Mouse (Mus musculus) forebrain, embryonic 10.5 days (tissue): ENCODE results near the gene Smap2. TPM values are rescaled to one million over a fixed set of nuclear protein-coding genes. Genes with fewer than 3 reads are reported as not detected.

Source experiments
- DNase-seq: peaks from one replicate; pipeline ENCODE4 v3.0.0-alpha.2; 2017; ENCODE audit warnings: low spot score; ENCODE audit errors: extremely low spot score
- H3K27ac ChIP-seq: fragments of 300-500 bp; sonication (generic); 2 replicates; pipeline ENCODE4 v1.5.1; 2016; ENCODE audit warnings: mild to moderate bottlenecking
- H3K27me3 ChIP-seq: fragments of 300-500 bp; sonication (generic); 2 replicates; pipeline ENCODE4 v1.6.1; 2016; ENCODE audit warnings: mild to moderate bottlenecking; ENCODE audit not compliant: poor library complexity, severe bottlenecking
- H3K36me3 ChIP-seq: fragments of 300-500 bp; sonication (generic); replicated peaks from 2 replicates; pipeline ENCODE4 v1.6.1; 2016; ENCODE audit warnings: mild to moderate bottlenecking, moderate library complexity
- H3K4me1 ChIP-seq: fragments of 300-500 bp; sonication (generic); 2 replicates; pipeline ENCODE4 v1.6.1; 2016
- H3K4me3 ChIP-seq: fragments of 300-500 bp; sonication (generic); 2 replicates; pipeline ENCODE4 v1.5.1; 2016; ENCODE audit warnings: mild to moderate bottlenecking, moderate library complexity
- H3K9me3 ChIP-seq: fragments of 300-500 bp; sonication (generic); 2 replicates; pipeline ENCODE4 v1.6.1; 2016; ENCODE audit warnings: mild to moderate bottlenecking, moderate library complexity
- WGBS: fragments of 180-500 bp; shearing (Covaris S2); methylation state at CpG from one replicate; pipeline ENCODE4 v1.1.7; 2016; 5-methylcytosine and 5-hydroxymethylcytosine counted together
- polyA plus RNA-seq: library from polyadenylated mRNA; unstranded; fragments of >200 nt; fragmentation: Nextera tagmentation; extraction: Ambion mirVana; gene quantifications from 2 replicates; pipeline ENCODE4 v1.2.1, GENCODE M21; 2016

The Smap2 gene
- polyA plus RNA-seq, 1 experiment from 2014 or later = 11.3 TPM

- 87% methylated on average over 2 of the region's 2 CpGs for WGBS
- no peak for DNase-seq
- H3K9me3 ChIP-seq = no peaks in the 10 kb centered on the region
- H3K27ac ChIP-seq = no peak overlapping the region
- no peaks in the 10 kb centered on the region for H3K36me3 ChIP-seq
- no peaks in the 10 kb centered on the region for H3K4me1 ChIP-seq
- peaks cover 5% of the 10 kb centered on the region for H3K27me3 ChIP-seq
- no peak overlapping the region for H3K4me3 ChIP-seq
These were observed 16.0 kb upstream of the Smap2 start for GRCm38 (mm10) chr4:121033006-121033405.

GRCm38 (mm10) chr4:121031440-121031839 lies 14.4 kb upstream of the Smap2 start:
- H3K27me3 ChIP-seq = no peaks in the 10 kb centered on the region
- H3K4me3 ChIP-seq = no peak overlapping the region
- no peak for DNase-seq
- no peak overlapping the region for H3K27ac ChIP-seq
- 61% methylated on average over 4 of the region's 4 CpGs for WGBS
- no peaks in the 10 kb centered on the region for H3K4me1 ChIP-seq
- H3K9me3 ChIP-seq = no peaks in the 10 kb centered on the region
- no peaks in the 10 kb centered on the region for H3K36me3 ChIP-seq

GRCm38 (mm10) chr4:121029632-121030031 lies 12.6 kb upstream of the Smap2 start:
- Histone ChIP-seq H3K9me3 (no peaks in the 10 kb centered on the region), H3K27me3 (no peaks in the 10 kb centered on the region), H3K4me3 (no peak overlapping the region), H3K36me3 (no peaks in the 10 kb centered on the region), H3K4me1 (no peaks in the 10 kb centered on the region), H3K27ac (no peak overlapping the region)
- WGBS = 74% methylated on average over 3 of the region's 3 CpGs
- DNase-seq = no peak

- 28% methylated on average over 14 of the region's 14 CpGs for WGBS
- DNase-seq = peak; percentile 73
- no peaks in the 10 kb centered on the region for H3K4me1 ChIP-seq
- no peaks in the 10 kb centered on the region for H3K27me3 ChIP-seq
- H3K4me3 ChIP-seq = no peak overlapping the region
- no peak overlapping the region for H3K27ac ChIP-seq
- H3K9me3 ChIP-seq = no peaks in the 10 kb centered on the region
- H3K36me3 ChIP-seq = no peaks in the 10 kb centered on the region
These were observed 11.8 kb upstream of the Smap2 start for GRCm38 (mm10) chr4:121028659-121029392.

GRCm38 (mm10) chr4:121028146-121028545 lies 11.1 kb upstream of the Smap2 start:
- no peak for DNase-seq
- Histone ChIP-seq H3K27me3 (no peaks in the 10 kb centered on the region), H3K36me3 (no peaks in the 10 kb centered on the region), H3K4me1 (no peaks in the 10 kb centered on the region), H3K4me3 (no peak overlapping the region), H3K27ac (no peak overlapping the region), H3K9me3 (no peaks in the 10 kb centered on the region)
- WGBS = 79% methylated on average over 1 of the region's 1 CpGs

- Histone ChIP-seq H3K9me3 (no peaks in the 10 kb centered on the region), H3K4me3 (no peak overlapping the region), H3K27ac (no peak overlapping the region), H3K36me3 (no peaks in the 10 kb centered on the region), H3K27me3 (no peaks in the 10 kb centered on the region), H3K4me1 (peaks cover 5% of the 10 kb centered on the region)
- no peak for DNase-seq
- 72% methylated on average over 2 of the region's 2 CpGs for WGBS
These were observed 8.6 kb upstream of the Smap2 start for GRCm38 (mm10) chr4:121025681-121026080.

- Histone ChIP-seq H3K9me3 (no peaks in the 10 kb centered on the region), H3K4me3 (no peak overlapping the region), H3K36me3 (no peaks in the 10 kb centered on the region), H3K4me1 (peaks cover 5% of the 10 kb centered on the region), H3K27me3 (no peaks in the 10 kb centered on the region), H3K27ac (no peak overlapping the region)
- WGBS = 93% methylated on average over 2 of the region's 2 CpGs
- no peak for DNase-seq
These were observed 6.9 kb upstream of the Smap2 start for GRCm38 (mm10) chr4:121023941-121024340.

- Histone ChIP-seq H3K27me3 (no peaks in the 10 kb centered on the region), H3K36me3 (no peaks in the 10 kb centered on the region), H3K4me1 (peaks cover 5% of the 10 kb centered on the region), H3K9me3 (no peaks in the 10 kb centered on the region), H3K4me3 (no peak overlapping the region), H3K27ac (no peak overlapping the region)
- no peak for DNase-seq
- 88% methylated on average over 7 of the region's 7 CpGs for WGBS
These were observed 6.4 kb upstream of the Smap2 start for GRCm38 (mm10) chr4:121023464-121023863.

- 0 out of 2 replicates have a peak overlapping the region, but pooled peaks have one; percentile 30 for H3K27ac ChIP-seq
- H3K4me1 ChIP-seq = peaks cover 11% of the 10 kb centered on the region
- no peaks in the 10 kb centered on the region for H3K9me3 ChIP-seq
- H3K36me3 ChIP-seq = no peaks in the 10 kb centered on the region
- no peak for DNase-seq
- H3K27me3 ChIP-seq = no peaks in the 10 kb centered on the region
- no peak overlapping the region for H3K4me3 ChIP-seq
These were observed 4.9 kb upstream of the Smap2 start for GRCm38 (mm10) chr4:121021911-121022310.

GRCm38 (mm10) chr4:121020040-121020790 lies 3.2 kb upstream of the Smap2 start:
- H3K4me1 ChIP-seq = peaks cover 26% of the 10 kb centered on the region
- H3K27ac ChIP-seq = no peak overlapping the region
- DNase-seq = no peak
- 85% methylated on average over 10 of the region's 10 CpGs for WGBS
- no peaks in the 10 kb centered on the region for H3K27me3 ChIP-seq
- H3K36me3 ChIP-seq = no peaks in the 10 kb centered on the region
- no peak overlapping the region for H3K4me3 ChIP-seq
- H3K9me3 ChIP-seq = no peaks in the 10 kb centered on the region

GRCm38 (mm10) chr4:121018250-121018649 lies 1.2 kb upstream of the Smap2 start:
- no peak for DNase-seq
- Histone ChIP-seq H3K27me3 (no peaks in the 10 kb centered on the region), H3K36me3 (no peaks in the 10 kb centered on the region), H3K4me1 (peaks cover 31% of the 10 kb centered on the region), H3K4me3 (no peak overlapping the region), H3K9me3 (no peaks in the 10 kb centered on the region), H3K27ac (no peak overlapping the region)
- 85% methylated on average over 3 of the region's 3 CpGs for WGBS

- WGBS = 9% methylated on average over 39 of the region's 40 CpGs
- Histone ChIP-seq H3K4me1 (peaks cover 26% of the 10 kb centered on the region), H3K27me3 (no peaks in the 10 kb centered on the region), H3K9me3 (no peaks in the 10 kb centered on the region), H3K27ac (peak overlapping the region; percentile 90), H3K4me3 (peak overlapping the region; percentile 97), H3K36me3 (no peaks in the 10 kb centered on the region)
- no peak for DNase-seq
These were observed 787 bp downstream of the Smap2 start for GRCm38 (mm10) chr4:121016021-121016898.
